Comparison of ENCODE assay signal across 18 mouse cellular contexts in genomic region chr1:170086631-170087030, GRCm38 (mm10).
"Had no signal": no experiment of that assay in that cellular context is flagged by ENCODE, and none has a peak within 500 bp of the region (broad histone marks: within the 10 kb centered on the region; RNA-seq: fewer than 3 reads in every experiment).

No protein-coding gene starts in this region.

- H3K4me3 ChIP-seq: left cerebral cortex, adult 2 months; limb, embryonic 12.5 days; limb, embryonic 15.5 days; megakaryocyte, embryonic 14.5 days; midbrain, embryonic 10.5 days; midbrain, embryonic 13.5 days had no signal

- H3K4me2 ChIP-seq: limb, embryonic 12.5 days; limb, embryonic 15.5 days; liver, embryonic 11.5 days; lung, embryonic 14.5 days; midbrain, embryonic 13.5 days had no signal

- H3K36me3 ChIP-seq: midbrain, embryonic 10.5 days; midbrain, embryonic 13.5 days had no signal

- H3K27me3 ChIP-seq: limb, embryonic 12.5 days; limb, embryonic 15.5 days; megakaryocyte, embryonic 14.5 days; midbrain, embryonic 13.5 days had no signal

- H3K9ac ChIP-seq: limb, embryonic 12.5 days; limb, embryonic 15.5 days; liver, embryonic 14.5 days; liver, postnatal 0 days; lung, embryonic 14.5 days; midbrain, embryonic 13.5 days had no signal

- DNase-seq: layer of hippocampus, postnatal 36 days; left cerebral cortex, postnatal 4 days; liver, postnatal 0 days; lung, embryonic 14.5 days; lung, postnatal 36 days; thymus, adult 18-20 months; thymus, postnatal 36 days had no signal

- H3K4me1 ChIP-seq: limb, embryonic 12.5 days; megakaryocyte, embryonic 14.5 days; midbrain, embryonic 10.5 days; midbrain, embryonic 13.5 days had no signal

- ATAC-seq: inflammation-experienced regulatory T-cells, adult 6 months; intestine, embryonic 16.5 days; liver, postnatal 0 days; lung, postnatal 0 days; midbrain, embryonic 13.5 days had no signal

- H3K9me3 ChIP-seq: limb, embryonic 12.5 days; limb, embryonic 15.5 days; midbrain, embryonic 10.5 days; midbrain, embryonic 13.5 days had no signal

- H3K27ac ChIP-seq: left cerebral cortex, adult 2 months; limb, embryonic 12.5 days; limb, embryonic 15.5 days; liver, embryonic 14.5 days; midbrain, embryonic 10.5 days; midbrain, embryonic 13.5 days had no signal
